ENCODE assay signal across 9 mouse cellular contexts in the genomic region with DNA sequence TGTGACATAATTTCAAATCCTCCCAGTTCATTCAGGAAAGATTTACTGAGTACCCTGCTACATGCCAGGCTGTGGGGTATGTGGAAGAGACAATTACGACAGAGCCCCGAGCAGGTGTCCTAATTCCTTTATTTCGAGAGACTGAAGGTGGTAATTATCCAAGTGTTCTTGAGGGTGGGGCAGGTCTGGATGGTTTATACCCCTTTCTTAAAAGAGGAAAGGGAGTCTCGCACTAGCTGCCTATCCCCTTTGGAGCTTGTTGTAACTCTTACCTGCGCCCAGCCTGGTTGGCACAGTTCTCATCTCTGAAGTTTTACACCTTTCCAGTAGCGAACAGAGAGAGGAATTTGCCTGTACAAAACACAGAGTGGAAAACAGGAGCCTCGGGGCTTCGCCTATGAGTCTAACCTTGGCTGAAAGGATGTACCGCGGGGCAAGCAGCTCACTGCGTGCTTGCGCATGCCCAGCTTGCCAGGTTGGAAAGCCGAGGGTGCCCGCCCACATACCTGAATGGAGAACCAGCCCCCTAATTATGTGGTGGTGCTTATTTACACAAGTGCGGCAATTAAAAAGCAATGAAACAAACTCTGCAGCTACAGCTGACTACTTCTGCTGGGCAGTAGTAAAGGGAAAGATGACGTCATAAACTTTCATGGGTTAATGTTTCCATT.
A peak's percentile ranks its signal among the peaks of the same experiment; 100 is the strongest.
DNase-seq lines count a peak whose midpoint lies in the region; ATAC-seq and TF ChIP-seq lines count a peak whose summit lies in the region.
"Had no signal": no experiment of that assay in that cellular context is flagged by ENCODE, and none has a peak within 500 bp of the region (broad histone marks: within the 10 kb centered on the region; RNA-seq: fewer than 3 reads in every experiment).

No protein-coding gene starts in this region.

- no peak for TF ChIP-seq CTCF in forebrain, postnatal 0 days (IDR thresholded peaks at IDR 0.05; ENCODE audit: low read depth)
- no peak for TF ChIP-seq CTCF in lung, adult 2 months (IDR thresholded peaks at IDR 0.05; ENCODE audit: insufficient read depth, low read length)

- H3K4me1 ChIP-seq in heart, embryonic 12.5 days (replicated peaks), result peaks cover 44% of the 10 kb centered on the region
- H3K4me1 ChIP-seq in forebrain, postnatal 0 days (ENCODE audit: insufficient read depth), result 0 out of 2 replicates have a peak, but pooled peaks cover 7% of the 10 kb centered on the region
- H3K4me1 ChIP-seq in lung, adult 2 months (ENCODE audit: control insufficient read depth, insufficient read depth, low read length), result peaks cover 16% of the 10 kb centered on the region

- H3K4me2 ChIP-seq in heart, embryonic 12.5 days, result peak overlapping the region; percentile 55
- peak overlapping the region; percentile 68 for H3K4me2 ChIP-seq in forebrain, postnatal 0 days (ENCODE audit: low read depth)
- H3K4me2 ChIP-seq: embryonic facial prominence, embryonic 12.5 days had no signal

- no peak for TF ChIP-seq POLR2A in lung, adult 2 months (IDR thresholded peaks at IDR 0.05; ENCODE audit: borderline replicate concordance, extremely low read depth, low read depth, low read length)

- no peaks in the 10 kb centered on the region for H3K9me3 ChIP-seq in heart, embryonic 12.5 days (replicated peaks)
- no peaks in the 10 kb centered on the region for H3K9me3 ChIP-seq in forebrain, postnatal 0 days (ENCODE audit: low read length)
- H3K9me3 ChIP-seq: embryonic facial prominence, embryonic 12.5 days had no signal

- H3K4me3 ChIP-seq in heart, embryonic 12.5 days, result peak overlapping the region; percentile 72
- H3K4me3 ChIP-seq in forebrain, postnatal 0 days (ENCODE audit: low read depth, low read length), result peak overlapping the region; percentile 60
- no peak overlapping the region for H3K4me3 ChIP-seq in lung, adult 2 months (replicated peaks; ENCODE audit: extremely low read depth, low read depth, low read length)
- H3K4me3 ChIP-seq: embryonic facial prominence, embryonic 12.5 days had no signal

- H3K36me3 ChIP-seq in heart, embryonic 12.5 days, result no peaks in the 10 kb centered on the region
- H3K36me3 ChIP-seq in forebrain, postnatal 0 days (ENCODE audit: insufficient read depth), result no peaks in the 10 kb centered on the region
- H3K36me3 ChIP-seq: embryonic facial prominence, embryonic 12.5 days had no signal

- intact Hi-C loops in gastrocnemius, postnatal 14 days (cut with DNase I; ENCODE audit: low total_unique reads), result no loop called here

- peak overlapping the region; percentile 32 for H3K9ac ChIP-seq in heart, embryonic 12.5 days
- peak overlapping the region; percentile 90 for H3K9ac ChIP-seq in forebrain, postnatal 0 days
- H3K9ac ChIP-seq: embryonic facial prominence, embryonic 12.5 days had no signal

- no peak for DNase-seq in heart, adult 9 months (ENCODE audit: low spot score in 2 of 2)
- DNase-seq in brain, adult 2 months (ENCODE audit: low read depth, low spot score), result peak; percentile 81
- DNase-seq in forebrain, postnatal 0 days, result peak; percentile 12
- peak; percentile 45 to 72 for DNase-seq in kidney, postnatal 4 days
- DNase-seq in lung, adult 2 months, result no peak
- no peak for DNase-seq in gastrocnemius, postnatal 14 days
- no peak for DNase-seq in lung, postnatal 25 days (ENCODE audit: low spot score)

- no peaks in the 10 kb centered on the region for H3K27me3 ChIP-seq in heart, embryonic 12.5 days (replicated peaks)
- H3K27me3 ChIP-seq in forebrain, postnatal 0 days (ENCODE audit: insufficient read depth, low read length), result no peaks in the 10 kb centered on the region

- ATAC-seq in heart, embryonic 12.5 days (ENCODE audit: insufficient number of reproducible peaks, low FRiP score), result no peak
- ATAC-seq in forebrain, postnatal 0 days, result no peak

- peak overlapping the region; percentile 58 for H3K27ac ChIP-seq in heart, embryonic 12.5 days (ENCODE audit: poor library complexity, severe bottlenecking)
- peak overlapping the region; percentile 62 for H3K27ac ChIP-seq in forebrain, postnatal 0 days (ENCODE audit: low read depth, low read length)
- H3K27ac ChIP-seq: embryonic facial prominence, embryonic 12.5 days had no signal

- 81% methylated on average over 16 of the region's 16 CpGs for WGBS in heart, embryonic 12.5 days
- WGBS in forebrain, postnatal 0 days, result 56% methylated on average over 16 of the region's 16 CpGs
- 81% methylated on average over 16 of the region's 16 CpGs for WGBS in lung, adult 2 months

Comparison
In these comparisons a context has a peak if more than half of its experiments do, and no peak if none do; other contexts are left out.
1. DNase-seq: peak in brain, adult 2 months (single experiment), forebrain, postnatal 0 days (single experiment) and kidney, postnatal 4 days (2 of 2); none in heart, adult 9 months (0 of 2), lung, adult 2 months (single experiment), gastrocnemius, postnatal 14 days (single experiment) and lung, postnatal 25 days (single experiment).